Mouse (Mus musculus) cerebellum, adult 2 months (tissue): ENCODE measurements around the gene Ormdl3.

ENCODE experiments used
- CTCF ChIP-seq: fragments of 200-500 bp; IDR thresholded peaks from 2 replicates; pipeline ENCODE4 v1.5.1; 2011; ENCODE audit warnings: low read depth, mild to moderate bottlenecking, control low read depth, low read length, moderate library complexity, borderline replicate concordance; ENCODE audit not compliant: insufficient read depth
- POLR2A ChIP-seq: fragments of 200-500 bp; IDR thresholded peaks from 2 replicates; pipeline ENCODE4 v1.6.1; 2011; ENCODE audit warnings: low read length, control low read depth, borderline replicate concordance; ENCODE audit not compliant: insufficient read depth

- TF ChIP-seq CTCF (no peak), POLR2A (no peak)
These were observed 3.0 kb downstream of the Ormdl3 start for GRCm38 (mm10) chr11:98584146-98584545.
